Comparison of ENCODE assay signal across 13 mouse cellular contexts in genomic region chr4:114657933-114658332, GRCm38 (mm10).
"Had no signal": no experiment of that assay in that cellular context is flagged by ENCODE, and none has a peak within 500 bp of the region (broad histone marks: within the 10 kb centered on the region; RNA-seq: fewer than 3 reads in every experiment).

No protein-coding gene starts in this region.

- H3K4me1 ChIP-seq: limb, embryonic 13.5 days; neural tube, embryonic 15.5 days had no signal

- H3K27ac ChIP-seq: limb, embryonic 13.5 days; liver, embryonic 14.5 days; midbrain, embryonic 10.5 days; neural tube, embryonic 15.5 days had no signal

- H3K4me2 ChIP-seq: limb, embryonic 13.5 days; neural tube, embryonic 15.5 days had no signal

- DNase-seq: kidney, adult 8-10 months; kidney, postnatal 4 days; left cerebral cortex, postnatal 4 days; lung, adult 18-20 months; midbrain, embryonic 14.5 days; right cerebral cortex, adult 18-20 months; right cerebral cortex, postnatal 25 days; thymus, postnatal 4 days had no signal

- H3K9ac ChIP-seq: limb, embryonic 13.5 days; liver, embryonic 14.5 days; neural tube, embryonic 15.5 days had no signal

- H3K9me3 ChIP-seq: limb, embryonic 13.5 days; midbrain, embryonic 10.5 days; neural tube, embryonic 15.5 days had no signal

- H3K36me3 ChIP-seq: limb, embryonic 13.5 days; midbrain, embryonic 10.5 days; neural tube, embryonic 15.5 days had no signal

- H3K4me3 ChIP-seq: limb, embryonic 13.5 days; midbrain, embryonic 10.5 days; myocyte; neural tube, embryonic 15.5 days had no signal
